Mouse (Mus musculus) activated CD4-positive, CD25-positive, alpha-beta regulatory T cell, adult 9 weeks (primary cell): ENCODE data around the gene Hist1h1b. TPM values are rescaled to one million over a fixed set of nuclear protein-coding genes. Genes with fewer than 3 reads are reported as not detected.

ENCODE experiments used
- polyA plus RNA-seq: library from polyadenylated mRNA; unstranded; fragments of 100-300 nt; shearing (Covaris generic); gene quantifications from one replicate; pipeline ENCODE4 v1.2.1, GENCODE M21; 2017

Hist1h1b gene
- polyA plus RNA-seq = 10.2 TPM

DNA sequence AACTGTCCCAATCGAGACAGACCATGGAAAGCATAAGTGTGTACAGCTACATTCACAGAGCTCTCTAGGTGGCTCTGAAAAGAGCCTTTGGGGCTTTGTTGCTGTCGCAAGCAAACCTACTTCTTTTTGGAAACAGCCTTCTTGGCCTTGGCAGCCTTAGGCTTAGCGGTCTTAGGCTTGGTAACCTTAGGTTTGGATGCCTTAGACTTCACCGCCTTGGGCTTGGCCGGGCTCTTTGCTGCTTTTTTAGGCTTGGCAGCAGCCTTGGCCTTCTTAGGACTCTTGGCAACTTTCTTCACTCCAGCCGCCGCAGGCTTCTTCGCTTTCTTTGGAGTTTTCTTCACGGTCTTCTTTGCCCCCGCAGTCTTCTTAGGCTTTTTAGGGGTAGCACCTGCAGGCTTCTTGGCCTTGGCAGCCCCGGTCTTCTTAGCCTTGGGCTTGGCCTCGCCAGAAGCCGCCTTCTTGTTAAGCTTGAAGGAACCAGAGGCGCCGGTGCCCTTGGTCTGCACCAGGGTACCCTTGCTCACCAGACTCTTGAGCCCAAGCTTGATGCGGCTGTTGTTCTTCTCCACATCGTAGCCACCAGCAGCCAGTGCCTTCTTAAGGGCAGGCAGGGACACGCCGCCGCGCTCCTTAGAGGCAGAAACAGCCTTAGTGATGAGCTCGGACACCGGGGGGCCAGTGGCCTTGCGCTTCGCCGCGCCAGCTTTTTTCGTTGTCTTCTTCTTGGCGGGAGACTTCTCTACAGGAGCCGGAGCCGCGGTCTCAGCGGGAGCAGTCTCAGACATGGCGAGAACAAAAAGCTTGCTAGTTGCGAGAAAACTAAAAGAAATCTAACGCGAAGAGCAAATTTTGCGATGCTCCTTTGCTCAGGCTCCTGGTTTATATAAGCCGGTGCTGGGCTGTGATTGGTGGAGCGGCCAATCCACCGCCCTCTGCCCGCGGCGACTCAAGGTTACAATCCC lies at the start of gene Hist1h1b:
Gene Hist1h1b (minus strand): TSS at position 859 of the 965 bp plus-strand sequence.

DNA sequence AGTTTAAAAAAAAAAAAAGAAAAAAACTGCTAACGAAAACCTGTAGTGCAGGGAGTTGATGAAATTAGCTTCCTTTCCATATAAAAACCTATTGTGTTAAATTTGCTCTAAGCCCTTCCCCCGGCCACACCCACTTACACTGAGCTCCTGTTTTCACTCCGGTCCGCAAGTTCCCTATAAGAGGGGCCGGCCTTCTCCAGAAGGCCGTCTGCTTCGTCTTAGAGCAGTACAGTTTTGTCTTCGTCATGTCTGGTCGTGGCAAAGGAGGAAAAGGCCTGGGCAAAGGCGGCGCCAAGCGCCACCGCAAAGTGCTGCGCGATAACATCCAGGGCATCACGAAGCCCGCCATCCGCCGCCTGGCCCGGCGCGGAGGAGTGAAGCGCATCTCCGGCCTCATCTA lies 31.1 kb upstream of the Hist1h1b start, which contains the start of gene Hist1h4m:
Gene Hist1h4m (plus strand): TSS at position 208 of the 400 bp plus-strand sequence.

DNA sequence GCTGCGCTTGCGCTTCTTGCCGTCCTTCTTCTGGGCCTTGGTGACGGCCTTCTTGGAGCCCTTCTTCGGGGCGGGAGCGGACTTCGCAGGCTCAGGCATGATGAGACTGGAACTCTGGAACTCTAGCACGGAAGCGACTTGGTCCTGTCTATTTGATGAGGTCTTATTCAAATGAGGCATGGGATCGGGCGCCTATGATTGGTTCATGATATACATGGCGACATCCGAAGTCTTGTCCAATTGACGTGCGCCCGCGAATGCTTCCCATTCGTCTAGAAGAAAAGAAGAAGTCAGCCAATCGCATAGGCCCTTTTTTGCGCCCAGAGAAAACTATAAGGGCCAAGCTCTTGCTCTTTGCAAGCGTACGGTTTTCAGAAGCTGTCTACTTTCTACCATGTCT lies 29.6 kb upstream of the Hist1h1b start, which contains the start of the genes Hist1h2bq and Hist1h2ao:
Gene Hist1h2bq (minus strand): TSS at position 125 of the 400 bp plus-strand sequence.
Gene Hist1h2ao (plus strand): TSS at position 393 of the 400 bp plus-strand sequence.

DNA sequence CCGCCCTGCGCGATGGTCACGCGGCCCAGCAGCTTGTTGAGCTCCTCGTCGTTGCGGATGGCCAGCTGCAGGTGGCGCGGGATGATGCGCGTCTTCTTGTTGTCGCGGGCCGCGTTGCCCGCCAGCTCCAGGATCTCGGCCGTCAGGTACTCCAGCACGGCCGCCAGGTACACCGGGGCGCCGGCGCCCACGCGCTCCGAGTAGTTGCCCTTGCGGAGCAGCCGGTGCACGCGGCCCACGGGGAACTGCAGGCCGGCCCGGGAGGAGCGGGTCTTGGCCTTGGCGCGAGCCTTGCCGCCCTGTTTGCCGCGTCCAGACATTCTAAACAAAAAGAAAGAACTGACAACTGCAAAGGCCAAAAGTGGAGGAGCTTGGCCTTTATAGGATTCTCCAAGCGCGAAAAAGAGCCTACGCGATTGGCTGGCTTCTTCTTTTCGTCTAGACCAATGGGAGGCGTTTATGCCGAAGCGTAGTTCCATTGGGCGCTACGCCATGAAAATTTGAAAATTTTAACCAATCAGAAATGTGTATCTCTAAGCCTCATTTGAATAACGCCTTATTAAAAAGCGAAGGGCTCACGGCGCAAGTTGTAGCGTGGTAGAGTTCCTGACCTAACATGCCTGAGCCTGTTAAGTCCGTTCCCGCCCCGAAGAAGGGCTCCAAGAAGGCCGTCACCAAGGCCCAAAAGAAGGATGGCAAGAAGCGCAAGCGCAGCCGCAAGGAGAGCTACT lies 6.6 kb upstream of the Hist1h1b start, which contains the start of the genes Hist1h2an and Hist1h2bp:
Gene Hist1h2an (minus strand): TSS at position 320 of the 731 bp plus-strand sequence.
Gene Hist1h2bp (plus strand): TSS at position 563 of the 731 bp plus-strand sequence.

DNA sequence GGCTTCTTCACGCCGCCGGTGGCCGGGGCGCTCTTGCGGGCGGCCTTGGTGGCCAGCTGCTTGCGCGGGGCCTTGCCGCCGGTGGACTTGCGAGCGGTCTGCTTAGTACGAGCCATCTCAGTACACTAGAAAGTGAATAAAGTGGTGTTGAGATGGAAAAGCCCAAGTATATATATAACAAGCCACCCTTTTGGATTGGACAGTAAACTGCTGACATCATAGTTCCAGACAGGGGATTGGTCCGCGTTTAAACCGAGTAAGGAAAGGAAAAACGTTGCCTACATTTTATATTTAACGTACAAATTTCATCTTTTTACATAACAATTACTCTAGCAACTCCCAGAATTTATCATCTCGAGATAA lies 2.8 kb upstream of the Hist1h1b start, which contains the start of gene Hist1h3i:
Gene Hist1h3i (minus strand): TSS at position 116 of the 363 bp plus-strand sequence.

DNA sequence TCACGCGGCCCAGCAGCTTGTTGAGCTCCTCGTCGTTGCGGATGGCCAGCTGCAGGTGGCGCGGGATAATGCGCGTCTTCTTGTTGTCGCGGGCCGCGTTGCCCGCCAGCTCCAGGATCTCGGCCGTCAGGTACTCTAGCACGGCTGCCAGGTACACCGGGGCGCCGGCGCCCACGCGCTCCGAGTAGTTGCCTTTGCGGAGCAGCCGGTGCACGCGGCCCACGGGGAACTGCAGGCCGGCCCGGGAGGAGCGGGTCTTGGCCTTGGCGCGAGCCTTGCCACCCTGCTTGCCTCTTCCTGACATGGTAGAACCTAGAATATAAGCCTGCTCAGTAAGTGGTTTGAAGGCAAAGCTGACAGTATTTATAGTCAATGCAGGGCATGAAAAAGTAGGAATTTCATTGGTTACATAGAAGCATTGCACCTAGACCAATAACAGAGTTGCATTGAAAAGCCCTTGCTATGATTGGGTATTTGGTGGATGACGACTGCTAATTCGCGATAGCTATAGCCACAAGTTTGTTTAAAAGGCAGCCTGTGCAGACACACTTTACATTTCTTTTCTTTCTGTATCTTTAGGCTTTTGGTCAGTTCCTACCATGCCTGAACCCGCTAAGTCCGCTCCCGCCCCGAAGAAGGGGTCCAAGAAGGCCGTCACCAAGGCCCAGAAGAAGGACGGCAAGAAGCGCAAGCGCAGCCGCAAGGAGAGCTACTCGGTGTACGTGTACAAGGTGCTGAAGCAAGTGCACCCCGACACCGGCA lies 26.7 kb downstream of the Hist1h1b start, which contains the start of the genes Hist1h2ak and Hist1h2bn:
Gene Hist1h2ak (minus strand): TSS at position 304 of the 762 bp plus-strand sequence.
Gene Hist1h2bn (plus strand): TSS at position 600 of the 762 bp plus-strand sequence.

DNA sequence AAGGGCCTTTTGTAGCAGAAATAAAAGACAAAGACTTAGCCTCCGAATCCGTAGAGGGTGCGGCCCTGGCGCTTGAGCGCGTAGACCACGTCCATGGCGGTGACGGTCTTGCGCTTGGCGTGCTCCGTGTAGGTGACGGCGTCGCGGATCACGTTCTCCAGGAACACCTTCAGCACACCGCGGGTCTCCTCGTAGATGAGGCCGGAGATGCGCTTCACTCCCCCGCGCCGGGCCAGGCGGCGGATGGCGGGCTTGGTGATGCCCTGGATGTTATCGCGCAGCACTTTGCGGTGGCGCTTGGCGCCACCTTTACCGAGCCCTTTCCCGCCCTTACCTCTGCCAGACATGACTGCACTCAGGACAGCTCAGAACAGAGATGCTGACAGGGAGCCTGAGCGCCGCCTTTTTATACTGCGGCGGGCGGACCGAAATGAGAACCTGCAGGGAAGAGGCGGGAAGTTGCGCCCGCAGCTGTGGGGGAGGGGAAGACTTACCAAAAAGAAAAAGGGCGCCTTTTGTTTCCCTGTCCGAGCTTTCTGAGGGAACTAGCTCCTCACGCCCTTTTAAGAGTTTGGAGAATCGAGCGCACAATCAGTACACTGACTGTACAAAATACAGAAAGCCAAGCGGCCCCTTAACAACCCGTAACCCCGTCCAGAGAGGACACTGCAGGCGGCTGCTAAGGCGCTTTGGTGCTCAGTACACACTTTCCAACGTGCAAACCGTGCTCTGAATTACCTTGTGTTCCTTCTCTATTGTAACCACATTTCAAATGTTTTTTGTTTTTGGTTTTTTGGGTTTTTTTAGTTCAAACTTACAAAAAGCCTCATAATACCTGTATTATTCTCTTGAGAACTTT lies 30.0 kb downstream of the Hist1h1b start, which contains the start of gene Hist1h4k:
Gene Hist1h4k (minus strand): TSS at position 347 of the 859 bp plus-strand sequence.

DNA sequence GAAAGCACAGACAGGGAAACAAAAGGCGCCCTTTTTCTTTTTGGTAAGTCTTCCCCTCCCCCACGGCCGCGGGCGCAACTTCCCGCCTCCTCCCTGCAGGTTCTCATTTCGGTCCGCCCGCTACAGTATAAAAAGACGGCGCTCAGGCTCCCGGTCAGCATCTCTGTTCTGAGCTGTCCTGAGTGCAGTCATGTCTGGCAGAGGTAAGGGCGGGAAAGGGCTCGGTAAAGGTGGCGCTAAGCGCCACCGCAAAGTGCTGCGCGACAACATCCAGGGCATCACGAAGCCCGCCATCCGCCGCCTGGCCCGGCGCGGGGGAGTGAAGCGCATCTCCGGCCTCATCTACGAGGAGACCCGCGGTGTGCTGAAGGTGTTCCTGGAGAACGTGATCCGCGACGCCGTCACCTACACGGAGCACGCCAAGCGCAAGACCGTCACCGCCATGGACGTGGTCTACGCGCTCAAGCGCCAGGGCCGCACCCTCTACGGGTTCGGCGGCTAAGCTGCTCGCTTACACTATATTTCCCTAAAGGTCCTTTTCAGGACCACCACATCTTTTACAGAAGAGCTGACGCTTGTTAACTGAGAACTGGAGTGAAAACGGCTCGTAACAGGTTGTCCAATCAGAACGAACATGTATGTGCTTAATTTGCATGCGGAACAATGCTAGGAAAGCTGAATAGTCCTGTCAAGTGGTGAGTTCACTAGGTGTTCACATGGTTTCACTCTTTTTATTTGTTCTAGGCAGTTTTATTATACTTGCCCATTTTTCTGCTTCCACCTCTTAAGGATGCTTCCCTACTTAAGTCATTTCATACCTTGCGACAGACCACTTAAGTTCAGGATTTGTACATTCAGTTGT lies 45.3 kb downstream of the Hist1h1b start, which contains the start of gene Hist1h4j:
Gene Hist1h4j (plus strand): TSS at position 159 of the 862 bp plus-strand sequence.

Other genes starting within 250 kb of the Hist1h1b start
- gene Zkscan8, start 249.5 kb downstream of the Hist1h1b start, polyA plus RNA-seq = 9.4 TPM
- not detected for gene Olfr1366, start 237.8 kb downstream of the Hist1h1b start, polyA plus RNA-seq
- not detected for gene Olfr1535, start 220.7 kb downstream of the Hist1h1b start, polyA plus RNA-seq
- gene Olfr1364, start 198.9 kb downstream of the Hist1h1b start, polyA plus RNA-seq = not detected
- gene Olfr1362, start 166.6 kb downstream of the Hist1h1b start, polyA plus RNA-seq = not detected
- not detected for gene Olfr11, start 138.1 kb downstream of the Hist1h1b start, polyA plus RNA-seq
- not detected for gene Olfr1361, start 117.2 kb downstream of the Hist1h1b start, polyA plus RNA-seq
- not detected for gene Olfr1360, start 103.2 kb downstream of the Hist1h1b start, polyA plus RNA-seq
- not detected for gene Olfr1359, start 82.5 kb downstream of the Hist1h1b start, polyA plus RNA-seq
- not detected for gene Hist1h2bl, start 64.5 kb downstream of the Hist1h1b start, polyA plus RNA-seq
- not detected for gene Hist1h2ai, start 64.2 kb downstream of the Hist1h1b start, polyA plus RNA-seq
- not detected for gene Hist1h3h, start 63.0 kb downstream of the Hist1h1b start, polyA plus RNA-seq
- gene Hist1h2bm, start 58.6 kb downstream of the Hist1h1b start, polyA plus RNA-seq = 0.72 TPM
- gene Hist1h4j, start 45.6 kb downstream of the Hist1h1b start, polyA plus RNA-seq = 0.42 TPM
- 15.6 TPM for gene Hist1h4k, start 30.1 kb downstream of the Hist1h1b start, polyA plus RNA-seq
- gene Hist1h2ak, start 26.8 kb downstream of the Hist1h1b start, polyA plus RNA-seq = 2.0 TPM
- gene Hist1h2bn, start 26.5 kb downstream of the Hist1h1b start, polyA plus RNA-seq = 2.6 TPM
- gene Hist1h3i, start 2.7 kb upstream of the Hist1h1b start, polyA plus RNA-seq = not detected
- not detected for gene Hist1h2an, start 6.6 kb upstream of the Hist1h1b start, polyA plus RNA-seq
- 1.8 TPM for gene Hist1h2bp, start 6.8 kb upstream of the Hist1h1b start, polyA plus RNA-seq
- 9.2 TPM for gene Hist1h2bq, start 29.6 kb upstream of the Hist1h1b start, polyA plus RNA-seq
- not detected for gene Hist1h2ao, start 29.8 kb upstream of the Hist1h1b start, polyA plus RNA-seq
- gene Hist1h4m, start 31.1 kb upstream of the Hist1h1b start, polyA plus RNA-seq = 32.8 TPM
- 20.2 TPM for gene Hist1h4n, start 51.6 kb upstream of the Hist1h1b start, polyA plus RNA-seq
- gene Hist1h2ap, start 52.9 kb upstream of the Hist1h1b start, polyA plus RNA-seq = 122 TPM
- 8.9 TPM for gene Hist1h2br, start 53.1 kb upstream of the Hist1h1b start, polyA plus RNA-seq
- 0.32 TPM for gene Zfp184, start 164.5 kb upstream of the Hist1h1b start, polyA plus RNA-seq
- gene Pom121l2, start 200.6 kb upstream of the Hist1h1b start, polyA plus RNA-seq = not detected
- 0.23 TPM for gene Prss16, start 229.1 kb upstream of the Hist1h1b start, polyA plus RNA-seq